Mouse (Mus musculus) midbrain, embryonic 15.5 days (tissue): ENCODE results near the gene Adamts16. TPM values are rescaled to one million over a fixed set of nuclear protein-coding genes. Genes with fewer than 3 reads are reported as not detected.
"Not testable (repeated sequence)": the region's sequence is repeated elsewhere in the genome, so short reads cannot be mapped to it uniquely, and the experiment has no call there.

ENCODE experiments used
- ATAC-seq: fragments of 200-750 bp; cut with Nextera tagmentation; replicated peaks from 2 replicates; pipeline ENCODE4 v1.8.0; 2017; ENCODE audit warnings: moderate TSS enrichment
- H3K27ac ChIP-seq: fragments of 300-500 bp; sonication (generic); 2 replicates; pipeline ENCODE4 v1.5.1; 2015; ENCODE audit warnings: mild to moderate bottlenecking, inconsistent platforms
- H3K27me3 ChIP-seq: fragments of 300-500 bp; sonication (generic); replicated peaks from 2 replicates; pipeline ENCODE4 v1.6.1; 2015; ENCODE audit warnings: inconsistent platforms
- H3K36me3 ChIP-seq: fragments of 300-500 bp; sonication (generic); replicated peaks from 2 replicates; pipeline ENCODE4 v1.6.1; 2015; ENCODE audit warnings: inconsistent platforms
- H3K4me1 ChIP-seq: fragments of 300-500 bp; sonication (generic); 2 replicates; pipeline ENCODE4 v1.6.1; 2015; ENCODE audit warnings: inconsistent platforms
- H3K4me2 ChIP-seq: fragments of 300-500 bp; sonication (generic); 2 replicates; pipeline ENCODE4 v1.6.1; 2015; ENCODE audit warnings: inconsistent platforms, mild to moderate bottlenecking, moderate library complexity
- H3K4me3 ChIP-seq: fragments of 300-500 bp; sonication (generic); 2 replicates; pipeline ENCODE4 v1.5.1; 2015; ENCODE audit warnings: mild to moderate bottlenecking, inconsistent platforms
- H3K9ac ChIP-seq: fragments of 300-500 bp; sonication (generic); 2 replicates; pipeline ENCODE4 v1.6.1; 2015; ENCODE audit warnings: mild to moderate bottlenecking, inconsistent platforms
- H3K9me3 ChIP-seq: fragments of 300-500 bp; sonication (generic); 2 replicates; pipeline ENCODE4 v1.6.1; 2016; ENCODE audit warnings: inconsistent platforms
- whole genome bisulfite sequencing: fragments of 180-500 bp; shearing (Covaris S2); methylation state at CpG from one replicate; pipeline ENCODE4 v1.1.7; 2015; ENCODE audit warnings: mixed read lengths; 5-methylcytosine and 5-hydroxymethylcytosine counted together
- polyA plus RNA-seq: library from polyadenylated mRNA; unstranded; fragments of >200 nt; fragmentation: Nextera tagmentation; extraction: Ambion mirVana; gene quantifications from 2 replicates; pipeline ENCODE4 v1.2.1, GENCODE M21; 2015

Adamts16 gene
- 1.9 and 2.4 TPM in 2 replicates for polyA plus RNA-seq

DNA sequence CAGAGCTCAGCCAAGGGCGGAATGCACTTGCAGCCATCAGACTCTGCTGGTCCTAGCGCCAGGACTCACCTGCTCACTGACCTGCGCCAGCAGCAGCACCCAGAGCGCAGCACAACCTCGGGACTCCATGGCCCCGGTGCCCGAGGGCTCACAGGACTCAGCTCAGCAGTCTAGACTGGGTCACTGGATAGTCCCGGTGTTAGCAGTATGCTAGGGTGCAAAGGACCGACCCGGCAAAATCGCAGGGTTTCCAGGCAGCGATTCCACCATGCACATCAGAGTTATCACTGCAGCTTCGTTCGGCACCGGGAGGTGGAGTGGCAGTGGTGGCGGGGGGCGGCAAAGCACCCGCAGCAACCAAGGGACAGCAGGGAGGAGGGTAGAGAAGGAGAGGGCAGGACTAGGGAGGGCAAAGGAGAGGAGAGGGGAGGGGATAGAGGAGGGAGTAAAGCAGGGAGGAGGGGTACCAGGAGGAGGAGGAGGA lies at the start of gene Adamts16:
Gene Adamts16 (minus strand): TSS at position 391 of the 484 bp plus-strand sequence.
- Histone ChIP-seq H3K9me3 (no peaks in the 10 kb centered on the region), H3K36me3 (no peaks in the 10 kb centered on the region), H3K4me3 (peak within 1 kb of the TSS; percentile 55), H3K27me3 (peaks cover 15% of the 10 kb centered on the region), H3K27ac (0 out of 2 replicates have a peak within 1 kb of the TSS, but pooled peaks have one; percentile 8), H3K4me2 (peak within 1 kb of the TSS; percentile 91), H3K9ac (peak within 1 kb of the TSS; percentile 59), H3K4me1 (peaks cover 18% of the 10 kb centered on the region)
- ATAC-seq: peak; percentile 71
- WGBS: under 1% methylated on average over 18 of the region's 18 CpGs

DNA sequence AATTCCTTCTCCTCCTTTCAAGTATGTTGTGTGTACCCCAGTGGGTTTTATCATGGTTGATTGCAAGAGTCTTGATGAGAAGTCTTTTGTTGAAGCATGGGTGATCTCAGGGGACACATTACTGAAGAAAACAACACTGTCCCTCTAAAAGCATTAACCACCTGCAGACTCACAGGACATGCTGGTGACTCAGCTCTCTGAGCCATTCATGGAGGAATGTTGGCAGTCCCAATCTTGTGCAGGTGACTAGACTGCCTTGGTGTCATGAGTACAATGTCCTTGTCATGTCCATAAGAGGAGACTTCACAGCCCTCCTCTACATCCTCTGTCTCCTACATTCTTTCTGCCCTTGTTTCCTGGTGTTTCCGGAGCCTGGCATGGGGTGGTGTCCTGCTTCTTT lies 45.5 kb upstream of the Adamts16 start:
- WGBS: 78% methylated on average over 1 of the region's 1 CpGs
- Histone ChIP-seq H3K9ac (no peak overlapping the region), H3K4me2 (no peak overlapping the region), H3K9me3 (no peaks in the 10 kb centered on the region), H3K4me3 (no peak overlapping the region), H3K27ac (no peak overlapping the region), H3K36me3 (no peaks in the 10 kb centered on the region), H3K4me1 (no peaks in the 10 kb centered on the region), H3K27me3 (no peaks in the 10 kb centered on the region)
- no peak for ATAC-seq

DNA sequence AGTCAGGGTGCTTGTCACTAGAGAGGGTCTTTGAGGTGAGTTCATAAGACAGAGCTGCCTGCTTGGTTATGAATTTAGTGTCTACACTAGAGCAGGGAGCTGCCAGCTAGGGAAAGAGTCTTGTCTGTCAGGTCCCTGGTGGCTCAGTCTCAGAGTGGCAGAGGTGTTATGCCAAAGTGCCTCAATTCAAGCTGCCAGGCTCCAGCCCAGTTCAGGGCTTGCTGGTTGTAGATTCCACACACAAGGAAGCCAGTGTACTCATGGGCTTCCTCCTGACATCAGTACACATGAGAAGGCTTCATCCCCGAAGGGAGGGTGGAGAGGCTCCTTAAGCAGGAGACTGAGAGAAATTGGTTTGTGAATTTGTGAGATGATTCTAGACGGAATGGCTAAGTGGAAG lies 43.4 kb upstream of the Adamts16 start:
- WGBS: 95% methylated on average over 2 of the region's 2 CpGs
- Histone ChIP-seq H3K27me3 (no peaks in the 10 kb centered on the region), H3K9ac (no peak overlapping the region), H3K4me3 (no peak overlapping the region), H3K27ac (no peak overlapping the region), H3K4me1 (no peaks in the 10 kb centered on the region), H3K4me2 (no peak overlapping the region), H3K36me3 (no peaks in the 10 kb centered on the region), H3K9me3 (no peaks in the 10 kb centered on the region)
- no peak for ATAC-seq

DNA sequence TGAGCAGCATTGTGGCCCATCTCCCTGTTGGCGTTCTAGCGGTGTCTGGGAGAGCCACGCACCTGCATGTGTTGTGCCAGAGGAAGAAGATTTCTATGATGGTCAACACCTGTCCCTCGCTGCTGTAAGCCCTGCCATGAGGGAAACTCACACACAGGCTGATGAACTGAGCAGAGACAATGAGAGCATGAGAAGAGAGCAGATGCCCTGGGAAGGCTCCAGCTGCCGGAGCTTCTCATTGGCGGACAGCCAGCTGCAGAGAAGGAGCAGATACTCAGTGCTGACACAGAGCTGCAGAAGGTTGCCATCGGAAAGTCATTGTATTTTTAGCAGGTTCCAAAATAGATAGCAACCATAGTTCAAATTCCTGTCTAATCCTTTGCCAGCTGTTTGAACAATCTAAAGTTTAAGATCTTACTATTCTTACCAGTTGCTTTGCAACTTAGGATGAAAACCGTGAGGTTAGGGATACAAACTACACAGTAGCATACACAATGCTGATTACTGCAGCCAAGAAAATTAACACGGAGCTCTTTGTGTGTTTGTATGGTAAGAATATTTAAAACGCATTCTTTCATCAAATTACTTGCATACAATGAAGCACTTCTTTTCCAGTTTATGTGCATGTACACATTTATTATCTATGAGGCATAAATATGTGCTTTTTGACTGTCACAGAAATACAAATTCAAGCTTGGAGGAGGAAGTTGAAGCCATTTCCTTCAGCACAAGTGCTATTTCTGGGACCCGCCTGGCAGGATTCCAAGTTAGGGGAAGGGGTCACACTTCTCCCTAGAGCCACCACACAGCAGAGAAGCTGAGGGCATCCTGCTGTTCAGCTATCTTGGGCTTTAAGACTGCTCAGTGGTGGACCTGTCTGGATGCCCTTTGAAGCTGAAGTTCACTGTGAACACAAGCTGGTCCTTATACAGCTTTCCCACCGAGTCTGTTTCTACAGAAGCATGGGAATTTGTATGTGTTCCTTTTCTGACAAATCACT lies 42.6 kb upstream of the Adamts16 start:
- H3K27ac ChIP-seq: no peak overlapping the region
- no peaks in the 10 kb centered on the region for H3K36me3 ChIP-seq
- H3K9ac ChIP-seq: no peak overlapping the region
- 65% methylated on average over 12 of the region's 12 CpGs for WGBS
- ATAC-seq: peak; percentile 71; the same call in 1 of the 2 replicates
- H3K4me2 ChIP-seq: no peak overlapping the region
- H3K9me3 ChIP-seq: no peaks in the 10 kb centered on the region
- no peaks in the 10 kb centered on the region for H3K27me3 ChIP-seq
- H3K4me1 ChIP-seq: no peaks in the 10 kb centered on the region
- no peak overlapping the region for H3K4me3 ChIP-seq

DNA sequence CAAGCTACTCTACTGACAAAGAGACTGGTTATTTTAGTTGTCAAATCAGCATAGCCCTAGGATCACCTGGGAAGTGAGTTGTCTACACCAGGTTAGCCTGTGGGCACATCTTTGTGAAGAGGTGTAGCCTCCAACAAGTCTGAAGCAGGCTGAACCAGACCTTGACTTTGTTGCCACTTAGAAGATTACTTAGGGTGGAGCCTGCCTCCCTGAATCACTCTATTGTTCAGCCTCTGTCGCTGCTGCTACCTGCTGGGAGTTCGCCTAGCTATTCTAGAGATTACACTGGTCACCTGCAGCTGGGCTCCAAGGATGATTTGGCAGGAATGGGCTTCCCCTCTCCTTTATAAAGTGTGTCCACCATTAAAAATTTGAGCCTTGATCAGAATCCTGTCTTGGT lies 38.4 kb upstream of the Adamts16 start:
- H3K27me3 ChIP-seq, H3K4me2 ChIP-seq, H3K27ac ChIP-seq, ATAC-seq, H3K36me3 ChIP-seq, H3K9me3 ChIP-seq, H3K4me3 ChIP-seq, H3K4me1 ChIP-seq, H3K9ac ChIP-seq: not testable (repeated sequence)
- WGBS: 31% methylated on average over 2 of the region's 2 CpGs

DNA sequence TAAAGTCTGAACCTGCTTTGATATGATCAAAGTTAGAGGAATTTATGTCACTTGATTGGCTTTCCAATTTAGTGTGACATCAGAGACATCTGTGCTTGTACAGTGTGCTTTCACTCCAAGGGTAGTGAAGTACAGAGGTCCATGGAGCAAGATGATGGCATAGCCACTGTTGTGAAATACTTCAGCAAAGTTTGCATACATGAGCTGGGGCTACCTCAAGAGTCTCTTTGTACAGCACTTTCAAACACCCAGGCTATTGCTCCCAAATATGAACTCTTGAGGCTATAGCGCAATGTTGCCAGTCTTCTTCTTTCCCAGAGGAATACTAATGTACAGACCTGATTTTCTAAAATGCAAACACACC lies 35.9 kb upstream of the Adamts16 start:
- no peak overlapping the region for H3K27ac ChIP-seq
- H3K4me2 ChIP-seq: no peak overlapping the region
- no peak overlapping the region for H3K9ac ChIP-seq
- no peak for ATAC-seq
- H3K4me3 ChIP-seq: no peak overlapping the region
- 98% methylated on average over 1 of the region's 1 CpGs for WGBS
- H3K27me3 ChIP-seq: no peaks in the 10 kb centered on the region
- no peaks in the 10 kb centered on the region for H3K9me3 ChIP-seq
- H3K4me1 ChIP-seq: no peaks in the 10 kb centered on the region
- H3K36me3 ChIP-seq: no peaks in the 10 kb centered on the region

DNA sequence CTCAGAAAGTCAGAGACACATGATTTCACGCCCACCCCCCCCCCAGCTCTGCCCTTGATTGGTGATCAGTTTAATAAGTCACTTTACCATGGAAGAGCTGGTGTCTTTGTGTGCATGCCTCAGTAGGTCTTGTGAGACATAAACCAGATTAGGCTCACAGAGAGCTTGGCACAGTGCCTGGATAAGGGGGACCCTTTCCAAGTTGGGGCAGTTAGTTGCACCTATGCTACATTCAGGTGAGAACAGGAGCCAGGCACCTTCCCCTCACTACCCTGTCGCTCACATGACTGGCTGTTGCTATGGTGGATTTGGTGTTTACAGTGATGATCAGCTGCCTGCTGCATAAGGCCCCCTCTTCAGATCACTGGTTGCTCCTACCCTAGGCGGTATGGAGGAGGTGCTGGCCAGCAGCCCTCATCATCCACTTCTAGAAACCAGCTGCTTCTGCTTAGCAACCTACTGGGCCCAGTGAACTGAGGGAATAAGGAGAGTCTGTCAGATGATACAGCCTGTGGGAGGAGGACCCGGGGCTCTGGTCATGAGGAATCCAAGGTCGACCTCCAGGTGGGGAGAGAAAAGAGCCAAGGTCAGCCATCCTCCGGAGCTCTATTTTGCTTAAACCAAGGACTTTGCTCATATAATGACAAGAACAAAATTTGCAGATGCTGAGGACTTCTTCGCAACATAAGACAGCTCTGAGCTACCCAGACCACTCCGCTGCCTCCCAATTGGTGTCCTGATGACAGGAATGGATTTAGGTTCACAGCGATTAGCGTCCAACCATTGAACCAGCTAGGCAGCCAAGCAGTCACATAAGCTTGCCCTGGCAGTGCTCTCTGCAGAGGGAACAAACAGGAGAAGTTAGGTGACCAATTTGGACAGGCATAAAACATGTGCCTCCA lies 35.3 kb upstream of the Adamts16 start:
- H3K4me1 ChIP-seq: no peaks in the 10 kb centered on the region
- no peaks in the 10 kb centered on the region for H3K27me3 ChIP-seq
- no peaks in the 10 kb centered on the region for H3K9me3 ChIP-seq
- no peak overlapping the region for H3K27ac ChIP-seq
- ATAC-seq: no peak; the same call in 1 of the 2 replicates
- H3K9ac ChIP-seq: no peak overlapping the region
- H3K4me3 ChIP-seq: no peak overlapping the region
- no peaks in the 10 kb centered on the region for H3K36me3 ChIP-seq
- 79% methylated on average over 10 of the region's 10 CpGs for WGBS
- H3K4me2 ChIP-seq: no peak overlapping the region

DNA sequence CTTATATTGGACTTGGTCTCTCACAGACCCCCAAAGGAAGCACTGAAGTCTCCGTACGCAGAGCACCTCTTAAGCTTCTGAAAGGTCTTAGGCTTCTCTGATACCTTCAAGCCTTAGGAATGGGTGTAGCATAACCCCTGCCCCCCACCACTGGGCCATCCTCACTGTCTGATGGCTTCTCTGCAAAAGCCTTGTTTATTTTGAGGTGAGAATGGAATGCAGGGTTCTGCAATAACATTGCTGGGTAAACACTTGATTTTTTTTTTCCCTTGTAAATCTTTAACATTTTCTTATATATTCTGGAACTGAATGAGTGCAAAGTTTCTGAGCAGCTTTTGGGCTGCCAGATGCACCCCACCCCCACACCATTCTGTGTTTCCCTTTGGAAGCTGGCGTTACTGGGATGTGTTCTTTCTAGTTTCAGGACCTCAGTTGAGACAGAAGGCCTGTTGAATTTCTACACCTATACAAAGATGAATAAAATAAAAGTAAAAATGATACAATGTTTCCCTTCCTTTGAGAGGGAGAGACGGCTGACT lies 33.9 kb upstream of the Adamts16 start:
- WGBS: 88% methylated on average over 4 of the region's 4 CpGs
- no peak overlapping the region for H3K9ac ChIP-seq
- H3K4me2 ChIP-seq: no peak overlapping the region
- H3K27me3 ChIP-seq: no peaks in the 10 kb centered on the region
- no peak overlapping the region for H3K27ac ChIP-seq
- H3K4me1 ChIP-seq: no peaks in the 10 kb centered on the region
- no peaks in the 10 kb centered on the region for H3K9me3 ChIP-seq
- no peak overlapping the region for H3K4me3 ChIP-seq
- H3K36me3 ChIP-seq: no peaks in the 10 kb centered on the region
- no peak for ATAC-seq

DNA sequence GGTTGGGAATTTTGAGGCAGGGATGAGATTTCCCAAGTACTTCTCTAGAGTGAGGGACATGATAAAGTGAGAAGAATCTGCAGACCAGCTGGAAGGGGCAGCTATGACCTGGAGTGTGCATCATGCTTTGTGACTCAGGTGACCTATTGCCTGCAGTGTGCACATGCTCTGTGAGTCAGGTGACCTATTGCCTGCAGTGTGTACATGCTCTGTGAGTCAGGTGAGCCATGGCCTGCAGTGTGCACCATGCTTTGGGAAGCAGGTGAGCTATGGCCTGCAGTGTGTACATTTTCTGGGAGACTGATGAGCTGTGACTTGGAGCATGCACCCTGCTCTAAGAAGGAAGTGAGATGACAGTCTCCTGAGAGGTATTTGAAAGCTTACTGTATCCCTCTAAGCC lies 33.1 kb upstream of the Adamts16 start:
- Histone ChIP-seq H3K27me3 (no peaks in the 10 kb centered on the region), H3K27ac (no peak overlapping the region), H3K4me2 (no peak overlapping the region), H3K4me3 (no peak overlapping the region), H3K9ac (no peak overlapping the region), H3K36me3 (no peaks in the 10 kb centered on the region), H3K9me3 (no peaks in the 10 kb centered on the region), H3K4me1 (no peaks in the 10 kb centered on the region)
- no peak for ATAC-seq

DNA sequence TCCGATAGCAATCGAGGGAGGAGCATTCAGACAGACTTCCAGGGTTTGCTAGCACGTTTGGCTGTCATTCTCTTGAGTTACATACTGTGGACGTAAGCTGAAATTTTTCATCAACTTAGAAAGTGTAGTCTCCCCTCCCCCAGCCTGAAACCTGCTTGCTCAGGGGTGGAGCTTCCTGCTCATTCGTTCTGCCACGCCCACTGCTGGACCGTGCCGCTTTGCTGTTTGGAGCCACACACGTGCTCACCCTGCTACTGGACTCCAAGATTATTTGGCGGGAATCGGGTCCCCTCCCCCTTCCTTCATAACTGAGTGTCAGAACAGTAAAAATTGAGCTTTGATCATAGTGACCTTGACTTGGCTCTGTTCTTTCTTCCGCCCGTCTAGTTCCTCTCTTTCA lies 32.2 kb upstream of the Adamts16 start:
- not testable (repeated sequence) for H3K36me3 ChIP-seq, H3K4me1 ChIP-seq, H3K9me3 ChIP-seq, ATAC-seq, H3K9ac ChIP-seq, H3K4me3 ChIP-seq, H3K27me3 ChIP-seq, H3K4me2 ChIP-seq, H3K27ac ChIP-seq
- 78% methylated on average over 13 of the region's 13 CpGs for WGBS

DNA sequence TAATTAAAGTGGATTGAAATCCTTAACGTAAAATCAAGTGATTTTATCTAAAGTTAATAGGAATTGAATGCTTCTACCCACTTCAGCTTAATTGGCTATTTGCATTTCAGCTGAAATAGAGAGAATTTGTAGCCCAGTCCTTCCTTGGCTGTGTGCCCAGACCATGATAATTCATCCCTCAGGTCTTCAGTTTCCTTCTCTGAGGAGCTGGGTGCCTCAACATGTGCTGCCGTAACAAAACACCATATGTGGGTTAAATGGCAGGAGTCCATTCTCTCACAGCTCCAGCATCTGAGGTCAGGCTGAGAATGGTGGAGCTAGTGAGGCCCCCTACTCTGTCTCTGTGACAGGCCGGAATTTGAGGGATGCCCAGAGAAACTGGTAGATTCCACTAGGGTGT lies 29.4 kb upstream of the Adamts16 start:
- ATAC-seq: no peak
- Histone ChIP-seq H3K9me3 (no peaks in the 10 kb centered on the region), H3K9ac (no peak overlapping the region), H3K27me3 (no peaks in the 10 kb centered on the region), H3K4me1 (no peaks in the 10 kb centered on the region), H3K27ac (no peak overlapping the region), H3K36me3 (no peaks in the 10 kb centered on the region), H3K4me2 (no peak overlapping the region), H3K4me3 (no peak overlapping the region)
- WGBS: 58% methylated on average over 3 of the region's 3 CpGs
